Mouse (Mus musculus): ENCODE measurements around the gene Tcaim.
"Not testable (repeated sequence)": the region's sequence is repeated elsewhere in the genome, so short reads cannot be mapped to it uniquely, and the experiment has no call there.

Tcaim gene

DNA sequence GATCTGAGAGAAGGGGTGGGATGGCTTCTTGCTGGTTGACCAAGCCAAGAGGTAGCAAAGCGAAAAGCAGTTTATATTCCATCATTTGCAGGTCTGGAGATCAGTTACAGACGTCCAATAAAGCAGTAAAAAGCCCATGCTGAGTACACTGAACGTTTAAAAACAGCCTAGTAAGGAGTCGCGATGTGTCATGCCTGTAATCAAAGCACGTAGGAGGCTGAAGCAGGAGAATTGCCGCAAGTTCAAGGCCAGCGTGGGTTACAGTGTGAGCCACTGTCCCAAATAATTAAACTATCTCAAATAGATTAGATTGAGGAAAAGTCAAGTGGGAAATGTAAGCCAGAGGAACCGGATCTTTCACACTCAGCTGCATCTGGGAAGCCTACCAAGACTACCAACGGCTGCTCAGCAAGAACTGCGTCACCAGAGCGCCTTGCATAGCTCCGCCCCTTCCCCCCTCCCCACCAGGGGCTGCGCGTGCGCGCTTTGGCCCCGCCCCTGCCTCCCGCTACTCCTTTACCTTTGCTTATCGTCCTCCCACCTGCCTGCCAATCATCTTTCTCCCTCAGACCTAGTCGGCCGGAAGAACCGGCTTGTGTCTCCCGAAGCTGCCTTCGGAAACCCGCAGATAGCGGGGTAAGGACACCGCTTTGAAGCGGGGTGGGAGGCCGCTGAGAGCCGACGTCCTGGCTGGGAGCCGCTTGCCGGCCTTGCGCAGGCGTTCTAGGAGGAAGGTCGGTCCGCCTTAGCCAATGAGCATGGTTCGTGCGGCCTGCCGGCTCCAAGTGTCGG, at the start of gene Tcaim:
Tcaim (plus strand) TSS at position 487 of the 792 bp plus-strand sequence.
- DNase-seq (ENCODE audit: low spot score): peak; percentile 92

DNA sequence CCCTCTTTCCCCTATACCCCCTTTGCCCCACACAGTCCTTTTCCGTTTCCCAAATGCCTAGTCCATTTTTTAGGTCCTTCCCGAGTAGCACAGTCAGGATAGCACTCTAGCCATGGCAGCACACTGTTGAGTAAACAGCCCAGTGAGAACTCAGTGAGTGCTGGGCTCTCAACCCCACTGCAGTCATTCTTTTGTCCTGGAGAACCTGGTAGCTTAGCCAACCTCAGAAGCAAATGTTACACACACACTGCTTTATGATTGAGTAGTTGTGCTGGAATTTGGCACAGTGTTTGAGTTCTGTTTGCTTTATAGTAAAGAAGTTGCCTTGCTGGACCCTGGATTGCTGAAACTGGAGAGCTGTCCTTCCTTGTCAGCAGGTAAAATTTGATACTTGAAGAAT, 47.7 kb upstream of the Tcaim start:
- DNase-seq (ENCODE audit: low spot score): peak; percentile 55

DNA sequence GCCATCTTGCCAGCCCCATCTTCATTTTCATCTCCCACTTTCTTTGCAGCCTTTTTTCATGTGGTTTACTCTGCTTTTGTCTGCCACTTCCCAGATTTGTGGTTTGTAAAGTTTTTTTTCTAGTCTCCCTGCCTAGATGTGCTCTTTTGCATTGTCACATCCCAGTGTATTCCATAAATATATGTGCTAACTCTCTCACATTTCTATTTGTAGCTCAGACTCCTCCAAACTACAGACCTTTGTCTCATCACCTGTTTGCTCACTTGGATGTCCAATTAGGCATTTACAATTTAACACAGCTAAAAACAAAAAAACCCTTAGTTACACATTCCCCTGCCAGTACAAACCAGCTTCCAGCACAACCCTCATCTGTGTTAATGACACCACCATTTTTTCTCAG, 45.2 kb upstream of the Tcaim start:
- DNase-seq (ENCODE audit: low spot score): no peak

- DNase-seq (ENCODE audit: low spot score): peak; percentile 6
Observed at GRCm38 (mm10) chr9:122785231-122785630, 20.1 kb upstream of the Tcaim start.

- DNase-seq (ENCODE audit: low spot score): no peak
Observed at GRCm38 (mm10) chr9:122786534-122786933, 18.8 kb upstream of the Tcaim start.

DNA sequence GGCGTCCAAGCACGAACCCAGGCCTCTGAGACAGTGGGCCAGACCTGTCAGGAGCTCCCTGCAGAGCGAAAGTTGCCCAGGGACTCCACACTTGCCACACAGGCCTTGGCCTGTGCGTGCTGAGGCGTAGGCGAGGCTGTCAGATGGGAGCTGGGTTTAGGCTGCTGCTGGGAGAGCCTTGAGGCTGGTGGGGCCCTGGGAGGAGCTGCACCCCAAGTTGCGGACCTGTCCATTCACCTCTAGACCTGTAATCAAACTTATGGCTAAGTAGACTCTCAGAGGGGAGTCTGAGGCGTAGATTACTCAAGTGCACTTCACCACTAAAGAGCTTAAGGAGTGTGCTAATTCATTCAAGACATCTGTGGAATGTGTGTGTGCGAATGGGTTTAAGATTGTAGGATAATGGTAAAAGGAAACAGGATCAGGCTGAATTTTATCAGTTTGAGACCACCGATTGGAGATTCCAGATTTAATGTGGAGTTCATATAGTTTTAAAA, 554 bp downstream of the Tcaim start:
- peak; percentile 71 for DNase-seq (ENCODE audit: low spot score)

DNA sequence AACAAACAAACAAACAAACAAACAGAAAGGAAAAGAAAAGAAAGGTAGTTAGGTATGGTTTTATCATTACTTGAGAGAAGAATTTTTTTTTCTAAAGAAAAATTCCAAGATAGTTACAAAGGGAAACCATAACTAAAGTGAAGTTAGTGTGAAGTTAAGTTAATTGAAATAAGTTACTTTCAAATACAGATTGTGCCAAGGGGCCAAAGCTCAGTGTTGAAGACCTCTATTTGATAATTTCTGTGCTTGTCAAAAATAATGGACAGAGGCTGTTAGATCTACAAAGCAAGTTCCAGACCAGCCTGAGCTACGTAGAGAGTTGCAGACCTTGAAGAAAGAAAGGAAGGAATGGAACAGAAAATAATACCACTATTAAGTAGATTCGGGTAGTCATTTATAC, 1.8 kb downstream of the Tcaim start:
- no peak for DNase-seq (ENCODE audit: low spot score)

GRCm38 (mm10) chr9:122810212-122810611, 4.9 kb downstream of the Tcaim start:
- DNase-seq (ENCODE audit: low spot score): no peak

GRCm38 (mm10) chr9:122812386-122812785, 7.0 kb downstream of the Tcaim start:
- DNase-seq (ENCODE audit: low spot score): no peak

DNA sequence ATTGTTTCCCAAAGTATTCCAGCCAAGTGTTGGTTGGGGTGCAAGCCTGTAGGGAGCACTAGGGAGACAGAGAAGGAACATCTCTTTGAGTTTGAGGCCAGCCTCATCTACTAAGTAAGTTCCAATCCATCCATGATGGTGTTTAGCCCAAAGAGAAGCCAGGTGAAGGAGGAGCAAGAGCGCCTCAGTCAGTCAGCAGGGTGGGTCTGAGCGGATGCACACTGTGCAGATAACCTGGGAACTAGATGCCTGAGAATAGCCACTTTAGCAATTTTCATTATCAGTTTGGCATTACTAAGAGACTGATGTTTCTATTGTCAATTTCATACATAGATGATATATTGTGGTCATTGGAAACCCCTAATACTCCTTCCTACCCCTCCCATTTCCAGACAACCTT, 9.4 kb downstream of the Tcaim start:
- DNase-seq (ENCODE audit: low spot score): no peak

DNA sequence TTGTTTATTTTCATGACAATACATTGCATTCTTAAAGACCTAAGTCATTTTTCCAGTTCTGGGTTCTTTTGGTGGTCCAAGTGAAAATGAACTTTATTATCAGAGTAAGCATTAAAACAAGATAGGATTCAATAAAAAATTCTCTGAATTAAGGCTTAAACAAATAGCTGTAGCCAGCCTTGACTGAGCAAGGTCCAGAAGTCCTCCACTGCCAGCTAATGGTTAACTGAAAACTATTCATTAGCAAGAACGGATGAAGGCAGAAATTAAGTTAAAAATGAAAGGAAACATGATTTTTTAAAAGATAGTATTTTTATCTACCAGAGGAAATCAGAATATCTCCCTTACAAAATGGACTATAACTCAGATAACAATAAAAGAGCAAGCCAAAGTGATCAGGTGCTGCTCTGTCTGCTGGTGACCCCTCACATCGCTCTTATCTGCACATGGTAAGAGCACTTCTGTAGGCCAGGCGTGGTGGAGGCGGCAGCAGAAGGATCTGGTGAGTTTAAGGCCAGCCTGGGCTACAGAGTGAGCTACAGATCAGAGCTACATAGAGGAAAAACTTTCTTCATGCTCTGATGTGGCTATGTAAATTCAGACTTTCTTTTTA, 10.0 kb downstream of the Tcaim start:
- DNase-seq (ENCODE audit: low spot score): no peak

DNA sequence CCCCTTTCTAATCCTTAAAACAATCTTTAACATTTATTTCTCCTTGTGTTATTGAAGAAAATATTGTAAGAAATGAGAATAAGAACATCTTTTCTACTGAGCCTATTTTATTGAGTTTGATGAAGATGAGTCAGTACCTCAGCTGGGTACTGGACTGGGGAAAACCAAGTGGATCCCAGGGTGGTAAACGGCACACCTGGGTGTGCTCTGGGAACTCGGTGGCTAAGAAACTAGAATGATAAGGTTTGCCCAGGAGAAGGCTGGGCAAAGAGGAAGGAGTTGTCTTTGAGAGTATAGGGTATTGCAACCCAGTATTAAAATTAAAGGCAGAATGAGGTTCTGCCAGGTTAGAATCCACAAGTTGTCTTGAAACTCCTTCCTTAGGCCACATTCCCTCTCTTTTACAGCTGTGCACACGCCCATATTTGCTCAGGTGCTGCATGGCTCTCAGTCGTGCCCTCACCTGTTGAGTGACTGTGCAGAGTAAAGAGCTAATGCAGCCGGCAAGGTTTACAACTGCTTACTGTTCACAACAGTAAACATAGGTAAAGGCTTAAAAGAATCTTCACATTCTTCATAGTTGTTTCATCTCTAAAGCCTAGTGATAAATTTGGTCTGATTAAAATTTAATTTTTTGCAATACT, 18.2 kb downstream of the Tcaim start:
- no peak for DNase-seq (ENCODE audit: low spot score)

GRCm38 (mm10) chr9:122826743-122827142, 21.4 kb downstream of the Tcaim start:
- DNase-seq (ENCODE audit: low spot score): no peak

DNA sequence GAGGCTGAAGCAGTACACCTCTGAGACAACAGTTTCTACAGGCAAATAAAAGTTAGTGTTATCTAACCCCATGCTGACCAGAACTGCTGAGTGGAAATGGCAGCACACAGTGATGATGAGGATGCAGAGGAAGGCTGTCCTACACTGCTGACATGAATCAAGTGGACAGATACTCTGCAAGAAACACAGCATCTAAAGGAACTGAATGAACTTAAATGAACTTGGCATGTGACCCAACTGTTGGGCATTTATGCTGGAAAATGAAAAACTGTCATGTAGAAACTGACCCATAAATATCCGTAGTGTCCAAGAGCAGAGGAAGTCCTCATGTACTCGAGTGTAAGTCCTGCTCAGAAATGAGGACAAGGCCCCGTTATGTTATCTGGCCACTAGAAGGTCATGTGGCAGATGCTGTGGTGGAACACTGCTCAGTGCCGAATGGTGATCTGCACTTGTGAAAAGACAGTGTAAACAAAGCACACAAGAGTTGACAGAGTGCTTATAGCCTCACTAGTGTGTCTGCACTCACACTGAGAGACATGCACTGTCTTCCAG, 24.6 kb downstream of the Tcaim start:
- no peak for DNase-seq (ENCODE audit: low spot score)

DNA sequence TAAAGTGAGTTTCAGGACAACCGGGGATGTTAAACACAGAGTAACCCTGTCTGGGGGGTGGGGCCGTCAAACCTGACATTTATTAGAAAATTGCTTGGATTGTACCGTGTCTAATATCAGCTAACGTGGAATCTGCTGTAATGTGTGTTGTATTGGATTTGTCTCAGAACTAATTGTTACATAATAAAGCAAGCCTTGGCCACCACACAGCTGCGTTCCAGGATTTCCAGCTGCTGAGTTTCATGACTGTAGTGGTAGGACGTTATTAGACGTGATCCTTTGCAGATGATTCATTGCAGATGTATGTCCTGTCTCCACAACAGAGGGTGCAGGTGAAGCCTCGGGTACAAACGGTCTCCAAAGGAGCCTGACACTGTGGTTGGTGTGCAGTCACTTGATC, 30.8 kb downstream of the Tcaim start:
- no peak for DNase-seq (ENCODE audit: low spot score)

GRCm38 (mm10) chr9:122836790-122837189, 31.5 kb downstream of the Tcaim start:
- no peak for DNase-seq (ENCODE audit: low spot score)

- DNase-seq (ENCODE audit: low spot score): no peak
Observed at GRCm38 (mm10) chr9:122837216-122837615, 31.9 kb downstream of the Tcaim start.

DNA sequence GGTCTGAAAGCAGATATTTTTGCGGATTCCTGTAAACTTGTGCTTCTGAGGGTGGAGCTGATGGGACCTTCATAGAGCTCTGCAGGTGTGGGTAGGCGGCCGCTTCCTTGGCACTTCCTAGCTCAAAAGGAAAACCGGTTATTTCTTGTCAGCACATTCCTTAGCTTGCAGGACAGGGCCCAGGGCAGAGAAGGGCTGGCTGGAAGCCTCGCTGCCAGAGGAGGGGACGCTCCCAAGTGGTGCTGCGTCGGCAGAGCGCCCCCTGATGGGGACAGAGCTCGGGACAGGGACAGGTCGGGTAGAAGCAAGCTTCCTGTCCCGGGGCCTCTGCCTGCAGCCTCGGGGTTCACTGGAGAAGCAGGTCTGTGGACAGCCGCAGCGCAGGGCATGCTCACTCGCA, 32.3 kb downstream of the Tcaim start:
- DNase-seq (ENCODE audit: low spot score): peak; percentile 81

- peak; percentile 57 for DNase-seq (ENCODE audit: low spot score)
Observed at GRCm38 (mm10) chr9:122843760-122844159, 38.4 kb downstream of the Tcaim start, which contains the start of gene Gm35549. Gm35549 (minus strand) TSS chr9:122844035.

GRCm38 (mm10) chr9:122845621-122846020, 40.3 kb downstream of the Tcaim start:
- DNase-seq (ENCODE audit: low spot score): no peak

DNA sequence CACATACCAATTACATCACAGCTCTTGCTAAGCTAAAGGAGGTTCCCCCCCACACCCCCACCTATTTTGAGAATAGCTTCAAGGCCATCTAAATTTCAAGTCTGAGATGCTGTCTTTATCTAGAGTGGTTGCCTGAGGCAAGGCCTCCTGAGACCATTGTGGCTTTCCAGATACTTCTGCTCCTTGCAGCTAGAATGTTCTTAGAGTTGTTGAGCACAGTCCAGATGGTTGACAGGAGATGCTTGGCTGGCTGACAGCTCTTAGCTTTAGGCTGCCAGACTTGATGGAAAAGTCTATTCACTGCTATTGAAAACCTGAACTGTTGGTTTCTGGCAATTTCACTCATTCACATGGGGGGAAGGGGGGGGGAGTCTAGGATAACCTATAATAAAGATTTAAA, 40.8 kb downstream of the Tcaim start:
- no peak for DNase-seq (ENCODE audit: low spot score)

DNA sequence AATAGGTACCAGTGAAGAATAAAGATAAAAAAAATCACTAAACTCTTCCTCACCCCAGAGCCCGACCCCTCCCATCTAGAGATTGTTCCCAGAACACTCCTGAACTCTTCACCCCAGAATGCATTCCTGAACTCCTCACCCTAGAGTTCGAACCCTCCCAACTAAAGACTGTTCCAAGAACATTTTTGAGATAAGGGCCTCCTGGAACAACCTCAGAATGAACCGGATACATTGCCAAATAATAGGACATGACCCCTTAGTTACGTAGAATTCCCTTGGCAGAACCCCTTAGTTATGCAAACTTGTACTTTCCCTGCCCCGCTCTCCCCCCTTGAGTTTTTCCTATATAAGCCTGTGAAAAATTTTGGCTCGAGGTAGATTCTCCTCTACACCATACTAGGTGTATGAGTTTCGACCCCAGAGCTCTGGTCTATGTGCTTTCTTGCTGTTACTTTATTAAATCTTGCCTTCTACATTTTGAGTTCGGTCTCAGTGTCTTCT, 42.5 kb downstream of the Tcaim start:
- not testable (repeated sequence) for DNase-seq (ENCODE audit: low spot score)

All from lung, postnatal 25 days (tissue).